Comparison of ENCODE assay signal across 8 mouse cellular contexts in the genomic region with DNA sequence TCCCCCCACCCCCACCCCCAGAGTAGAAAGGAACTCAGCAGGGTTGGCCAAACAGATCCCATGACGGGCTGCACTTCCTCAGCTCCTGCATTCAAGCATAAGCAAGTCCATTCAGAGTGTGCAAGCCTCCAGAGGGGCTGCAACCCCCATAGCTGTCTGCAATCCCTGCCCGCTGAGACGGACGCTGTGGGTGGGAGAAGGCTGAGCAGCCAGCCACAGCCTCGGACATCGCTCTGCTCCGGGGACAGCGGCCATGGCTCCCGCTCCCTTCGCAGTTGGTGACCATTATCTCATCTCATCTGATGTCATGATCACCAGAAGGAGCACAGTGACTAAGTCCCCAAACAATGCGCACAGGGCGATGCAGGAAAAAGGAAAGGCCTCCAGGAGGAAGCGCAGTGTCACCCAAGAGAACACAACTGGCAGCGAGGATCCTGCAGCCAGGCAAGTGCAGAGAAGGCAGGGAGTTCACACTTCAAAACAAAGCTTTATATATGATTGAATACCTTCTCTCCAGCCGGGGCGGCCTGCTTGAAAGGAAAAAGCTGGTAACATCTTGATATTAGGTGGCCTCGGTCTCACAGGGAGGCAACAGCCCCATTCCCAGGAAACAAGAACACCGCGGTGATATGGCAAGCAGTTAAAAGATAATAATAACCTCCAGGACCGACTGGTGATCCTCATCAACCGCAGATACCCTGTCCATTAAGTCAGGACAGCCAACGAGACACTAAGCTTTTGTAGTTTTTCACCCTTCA. TPM values are rescaled to one million over a fixed set of nuclear protein-coding genes. Genes with fewer than 3 reads are reported as not detected.
A peak's percentile ranks its signal among the peaks of the same experiment; 100 is the strongest.
DNase-seq lines count a peak whose midpoint lies in the region; ATAC-seq and TF ChIP-seq lines count a peak whose summit lies in the region.

No protein-coding gene starts in this region.

- TF ChIP-seq POLR2A in lung, adult 2 months (IDR thresholded peaks at IDR 0.05; ENCODE audit: borderline replicate concordance, extremely low read depth, low read depth, low read length), result no peak

- peak; percentile 62; the same call in 1 of the 2 replicates for ATAC-seq in neural tube, embryonic 14.5 days (ENCODE audit: low read depth)

- TF ChIP-seq CTCF in lung, adult 2 months (IDR thresholded peaks at IDR 0.05; ENCODE audit: insufficient read depth, low read length), result peak; percentile 20; the same call in 1 of the 2 replicates

- H3K27ac ChIP-seq in neural tube, embryonic 14.5 days (ENCODE audit: low read depth, low read length), result peak overlapping the region; percentile 57; the same call in 1 of the 2 replicates

- no peaks in the 10 kb centered on the region for H3K36me3 ChIP-seq in neural tube, embryonic 14.5 days (ENCODE audit: control insufficient read depth, insufficient read depth, low read length)

- WGBS in lung, adult 2 months, result 29% methylated on average over 22 of the region's 22 CpGs
- 6% methylated on average over 22 of the region's 22 CpGs for WGBS in neural tube, embryonic 14.5 days

- peaks cover 31% of the 10 kb centered on the region for H3K4me1 ChIP-seq in lung, adult 2 months (ENCODE audit: control insufficient read depth, insufficient read depth, low read length)
- peaks cover 14% of the 10 kb centered on the region; the same call in 1 of the 2 replicates for H3K4me1 ChIP-seq in neural tube, embryonic 14.5 days (ENCODE audit: control insufficient read depth, insufficient read depth, low read length)

- DNase-seq in adrenal gland, postnatal 10 days, result peak; percentile 68
- peak; percentile 46 to 49 for DNase-seq in cerebellum, postnatal 14 days
- DNase-seq in heart, adult 18-20 months, result peak; percentile 63 to 71
- peak; percentile 43 for DNase-seq in kidney, adult 18-20 months
- DNase-seq in lung, adult 2 months, result no peak
- DNase-seq in layer of hippocampus, adult 8-10 months (ENCODE audit: low spot score in 2 of 2), result no peak
- DNase-seq in thymus, postnatal 0 days (ENCODE audit: low spot score), result no peak

- H3K4me2 ChIP-seq in neural tube, embryonic 14.5 days (ENCODE audit: low read depth, low read length), result peak overlapping the region; percentile 12; the same call in 1 of the 2 replicates

- H3K9me3 ChIP-seq in neural tube, embryonic 14.5 days (ENCODE audit: control insufficient read depth, low read length), result no peaks in the 10 kb centered on the region

- H3K27me3 ChIP-seq in neural tube, embryonic 14.5 days (ENCODE audit: control insufficient read depth, insufficient read depth, low read length), result no peaks in the 10 kb centered on the region

- H3K4me3 ChIP-seq in lung, adult 2 months (replicated peaks; ENCODE audit: extremely low read depth, low read depth, low read length), result peak overlapping the region; percentile 33
- no peak overlapping the region for H3K4me3 ChIP-seq in neural tube, embryonic 14.5 days (ENCODE audit: low read depth, low read length)

- no peak overlapping the region; the same call in 1 of the 2 replicates for H3K9ac ChIP-seq in neural tube, embryonic 14.5 days (replicated peaks; ENCODE audit: low read depth, low read length)

RNA-seq across cellular contexts. Expression of gene Rassf3, which starts 14.6 kb away (rescaled TPM):
- total RNA-seq in adrenal gland, postnatal 10 days (2021), result 10 to 100 TPM; 47.9 to 49.1 TPM
- total RNA-seq in heart, adult 18-20 months (2021), result 100 to 1,000 TPM; 131 to 138 TPM
- polyA plus RNA-seq in lung, adult 2 months (2012; rRNA removed), result 66.7 and 97.0 TPM in 2 replicates
- polyA plus RNA-seq in neural tube, embryonic 14.5 days (2014; fragmentation: Nextera tagmentation; extraction: Ambion mirVana), result 4.1 and 6.9 TPM in 2 replicates
- 10 to 100 TPM in 3 of 4 experiments, 1 to 10 TPM in 1; 9.3 to 20.4 (median 15.3) TPM for total RNA-seq in layer of hippocampus, adult 8-10 months (2022)
- 6.1 and 6.2 TPM in 2 replicates for polyA plus RNA-seq in thymus, postnatal 0 days (2015; fragmentation: Nextera tagmentation; extraction: Ambion mirVana)

Comparison
In these comparisons a context has a peak if more than half of its experiments do, and no peak if none do; other contexts are left out.
1. DNase-seq: peak in adrenal gland, postnatal 10 days (single experiment), cerebellum, postnatal 14 days (2 of 2), heart, adult 18-20 months (2 of 2) and kidney, adult 18-20 months (single experiment); none in lung, adult 2 months (single experiment), layer of hippocampus, adult 8-10 months (0 of 2) and thymus, postnatal 0 days (single experiment).